In genomic region chr11:22584488-22585158, GRCm38 (mm10) we compare ENCODE assay signal across 9 mouse cellular contexts.
DNase-seq lines count a peak whose midpoint lies in the region; ATAC-seq lines count a peak whose summit lies in the region.
"Had no signal": no experiment of that assay in that cellular context is flagged by ENCODE, and none has a peak within 500 bp of the region (broad histone marks: within the 10 kb centered on the region; RNA-seq: fewer than 3 reads in every experiment).

No protein-coding gene starts in this region.

- WGBS in forebrain, embryonic 11.5 days, result 11% methylated on average over 14 of the region's 14 CpGs
- WGBS in lung, embryonic 16.5 days, result 8% methylated on average over 14 of the region's 14 CpGs

- ATAC-seq in forebrain, embryonic 11.5 days (replicated peaks; ENCODE audit: low FRiP score), result peak; percentile 80
- peak; percentile 91 for ATAC-seq in lung, embryonic 16.5 days (ENCODE audit: low read depth)

- peak; percentile 71 to 75 for DNase-seq in right cerebral cortex, postnatal 10 days (ENCODE audit: low spot score in 2 of 2)
- no peak for DNase-seq in right cerebral cortex, postnatal 25 days
- peak; percentile 67 for DNase-seq in forebrain, embryonic 11.5 days (ENCODE audit: low spot score)
- peak; percentile 48 for DNase-seq in heart, postnatal 4 days
- DNase-seq in layer of hippocampus, adult 18-20 months (ENCODE audit: low spot score in 2 of 2), result peak; percentile 4 to 43
- peak; percentile 63 for DNase-seq in retina, embryonic 14.5 days (ENCODE audit: low spot score)
- no peak for DNase-seq in thymus, postnatal 36 days

- no peaks in the 10 kb centered on the region for H3K27me3 ChIP-seq in forebrain, embryonic 11.5 days (ENCODE audit: control insufficient read depth, insufficient read depth, low read length)
- H3K27me3 ChIP-seq in lung, embryonic 16.5 days (ENCODE audit: control insufficient read depth, insufficient read depth, low read depth, low read length), result no peaks in the 10 kb centered on the region

- H3K4me3 ChIP-seq in forebrain, embryonic 11.5 days (ENCODE audit: low read depth, low read length), result no peak overlapping the region
- 0 out of 2 replicates have a peak overlapping the region, but pooled peaks have one; percentile 3 for H3K4me3 ChIP-seq in lung, embryonic 16.5 days (ENCODE audit: low read length)

- H3K27ac ChIP-seq in forebrain, embryonic 11.5 days (ENCODE audit: low read depth, low read length), result peak overlapping the region; percentile 2; the same call in 1 of the 2 replicates
- peak overlapping the region; percentile 88 for H3K27ac ChIP-seq in lung, embryonic 16.5 days (ENCODE audit: low read length)

- H3K4me1 ChIP-seq in forebrain, embryonic 11.5 days (replicated peaks; ENCODE audit: control insufficient read depth, insufficient read depth, low read length), result peaks cover 7% of the 10 kb centered on the region; the same call in 1 of the 2 replicates
- peaks cover 46% of the 10 kb centered on the region for H3K4me1 ChIP-seq in lung, embryonic 16.5 days (replicated peaks; ENCODE audit: control insufficient read depth, insufficient read depth, low read length)

- peak overlapping the region; percentile 41 for H3K4me2 ChIP-seq in forebrain, embryonic 11.5 days (ENCODE audit: low read depth, low read length, severe bottlenecking)
- H3K4me2 ChIP-seq in lung, embryonic 16.5 days (ENCODE audit: low read depth, low read length), result peak overlapping the region; percentile 34; the same call in 1 of the 2 replicates

- H3K36me3 ChIP-seq in forebrain, embryonic 11.5 days (ENCODE audit: control insufficient read depth, insufficient read depth, low read length), result no peaks in the 10 kb centered on the region
- H3K36me3 ChIP-seq in lung, embryonic 16.5 days (ENCODE audit: control insufficient read depth, insufficient read depth, low read length), result no peaks in the 10 kb centered on the region
- H3K36me3 ChIP-seq: G1E had no signal

- H3K9me3 ChIP-seq in forebrain, embryonic 11.5 days (ENCODE audit: control insufficient read depth, low read length), result no peaks in the 10 kb centered on the region
- no peaks in the 10 kb centered on the region for H3K9me3 ChIP-seq in lung, embryonic 16.5 days (ENCODE audit: control insufficient read depth, low read length)
- H3K9me3 ChIP-seq: G1E had no signal

- peak overlapping the region; percentile 5 for H3K9ac ChIP-seq in forebrain, embryonic 11.5 days (ENCODE audit: low read length)
- peak overlapping the region; percentile 46 for H3K9ac ChIP-seq in lung, embryonic 16.5 days (ENCODE audit: low read length)

Comparison
In these comparisons a context has a peak if more than half of its experiments do, and no peak if none do; other contexts are left out.
1. DNase-seq: peak in right cerebral cortex, postnatal 10 days (2 of 2), forebrain, embryonic 11.5 days (single experiment), heart, postnatal 4 days (single experiment), layer of hippocampus, adult 18-20 months (2 of 2) and retina, embryonic 14.5 days (single experiment); none in right cerebral cortex, postnatal 25 days (single experiment) and thymus, postnatal 36 days (0 of 2).